ENCODE assay signal across 31 mouse cellular contexts in the genomic region with DNA sequence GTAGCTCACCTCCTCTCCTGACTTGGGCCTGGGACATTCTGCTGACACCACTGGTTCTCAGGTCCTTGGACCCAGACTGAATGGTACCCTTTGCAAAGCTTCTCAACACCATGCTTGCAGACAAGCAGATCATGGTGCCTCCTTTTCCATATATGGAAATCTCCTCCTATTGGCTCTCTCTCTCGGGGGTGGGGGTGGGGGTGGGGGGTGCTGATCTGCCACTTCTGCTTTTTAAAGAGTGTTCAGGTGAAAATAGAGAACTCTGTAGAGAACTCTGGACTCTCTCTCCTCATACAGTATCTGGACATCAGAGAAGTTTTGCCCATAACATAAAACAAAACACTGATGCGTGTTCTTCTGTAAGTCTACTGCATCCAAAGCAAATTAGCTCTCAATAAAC.
DNase-seq lines count a peak whose midpoint lies in the region; ATAC-seq and TF ChIP-seq lines count a peak whose summit lies in the region.
"Had no signal": no experiment of that assay in that cellular context is flagged by ENCODE, and none has a peak within 500 bp of the region (broad histone marks: within the 10 kb centered on the region; RNA-seq: fewer than 3 reads in every experiment).

No protein-coding gene starts in this region.

- no peak for TF ChIP-seq CTCF in G1E (IDR thresholded peaks at IDR 0.05; ENCODE audit: low read depth, low read length)

- H3K36me3 ChIP-seq in liver, embryonic 16.5 days (ENCODE audit: control insufficient read depth, insufficient read depth): no peaks in the 10 kb centered on the region; the same call in 1 of the 2 replicates
- peaks cover 38% of the 10 kb centered on the region for H3K36me3 ChIP-seq in G1E (replicated peaks)
- peaks cover 37% of the 10 kb centered on the region for H3K36me3 ChIP-seq in forebrain, embryonic 15.5 days

- ATAC-seq in liver, embryonic 16.5 days (ENCODE audit: low read depth): no peak
- ATAC-seq in G1E (ENCODE audit: extremely low read depth, insufficient number of reproducible peaks, low FRiP score, poor library complexity, severe bottlenecking): peak; percentile 31
- peak; percentile 72 for ATAC-seq in common myeloid progenitor, adult 5-6 weeks (replicated peaks; ENCODE audit: low read depth, poor library complexity, severe bottlenecking)
- peak; percentile 81 for ATAC-seq in neutrophil, adult 5-6 weeks (ENCODE audit: extremely low read depth, insufficient number of reproducible peaks, low FRiP score, poor library complexity, severe bottlenecking)
- no peak for ATAC-seq in inflammation-experienced regulatory T-cells, adult 6 months
- ATAC-seq in forebrain, embryonic 15.5 days (replicated peaks): no peak
- ATAC-seq: CD4-positive, CD25-positive, alpha-beta regulatory T cell, adult 4 months; forebrain, embryonic 14.5 days; lung, postnatal 0 days; midbrain, embryonic 15.5 days; Patski had no signal

- H3K4me3 ChIP-seq in liver, embryonic 16.5 days (ENCODE audit: low read depth, low read length): no peak overlapping the region
- H3K4me3 ChIP-seq in G1E (ENCODE audit: low read depth, low read length): no peak overlapping the region
- no peak overlapping the region for H3K4me3 ChIP-seq in forebrain, embryonic 15.5 days
- H3K4me3 ChIP-seq: heart, adult 2 months; heart, embryonic 12.5 days; kidney, embryonic 15.5 days; limb, embryonic 13.5 days; midbrain, embryonic 15.5 days; neural tube, embryonic 15.5 days; stomach, embryonic 15.5 days had no signal

- H3K4me1 ChIP-seq in liver, embryonic 16.5 days (ENCODE audit: control insufficient read depth, low read depth, low read length): no peaks in the 10 kb centered on the region; the same call in none of the 2 replicates
- H3K4me1 ChIP-seq in G1E (ENCODE audit: insufficient read depth, low read depth, low read length): peaks cover 4% of the 10 kb centered on the region
- H3K4me1 ChIP-seq in forebrain, embryonic 15.5 days: no peaks in the 10 kb centered on the region

- DNase-seq in liver (no peak), G1E (ENCODE audit: low spot score) (peak; percentile 38), adipocyte (ENCODE audit: low spot score) (no peak)
- DNase-seq: adrenal gland, adult 2 months; adrenal gland, postnatal 36 days; cerebellum, adult 2 months; cerebellum, postnatal 25 days; gastrocnemius, postnatal 25 days; heart, adult 2 months; heart, postnatal 4 days; kidney, adult 18-20 months; kidney, postnatal 25 days; lung, postnatal 4 days; right cerebral cortex, postnatal 4 days had no signal

- H3K9ac ChIP-seq in liver, embryonic 16.5 days (ENCODE audit: low read depth, low read length): no peak overlapping the region
- no peak overlapping the region for H3K9ac ChIP-seq in forebrain, embryonic 15.5 days (replicated peaks)
- H3K9ac ChIP-seq: heart, embryonic 12.5 days; hindbrain, embryonic 14.5 days; kidney, embryonic 15.5 days; limb, embryonic 13.5 days; liver, embryonic 14.5 days; midbrain, embryonic 15.5 days; neural tube, embryonic 15.5 days; stomach, embryonic 15.5 days had no signal

- 40% methylated on average over 2 of the region's 2 CpGs for WGBS in liver, embryonic 16.5 days (ENCODE audit: insufficient replicate concordance)
- 81% methylated on average over 2 of the region's 2 CpGs for WGBS in forebrain, embryonic 15.5 days

- peak overlapping the region; percentile 42; the same call in 1 of the 2 replicates for H3K27ac ChIP-seq in liver, embryonic 16.5 days (ENCODE audit: low read length)
- H3K27ac ChIP-seq in forebrain, embryonic 15.5 days (replicated peaks): no peak overlapping the region
- H3K27ac ChIP-seq: heart, adult 2 months; hindbrain, embryonic 14.5 days; limb, embryonic 13.5 days; liver, embryonic 14.5 days; midbrain, embryonic 15.5 days; neural tube, embryonic 15.5 days; stomach, embryonic 15.5 days had no signal

- no peaks in the 10 kb centered on the region for H3K9me3 ChIP-seq in liver, embryonic 16.5 days (replicated peaks; ENCODE audit: control insufficient read depth, low read length)
- no peaks in the 10 kb centered on the region for H3K9me3 ChIP-seq in G1E (replicated peaks)
- no peaks in the 10 kb centered on the region for H3K9me3 ChIP-seq in forebrain, embryonic 15.5 days
- H3K9me3 ChIP-seq: heart, embryonic 12.5 days; kidney, embryonic 15.5 days; limb, embryonic 13.5 days; midbrain, embryonic 15.5 days; neural tube, embryonic 15.5 days; stomach, embryonic 15.5 days had no signal

- no peaks in the 10 kb centered on the region for H3K27me3 ChIP-seq in liver, embryonic 16.5 days (ENCODE audit: control insufficient read depth, insufficient read depth, low read depth, low read length)
- no peaks in the 10 kb centered on the region for H3K27me3 ChIP-seq in G1E (ENCODE audit: insufficient read depth, low read length)
- H3K27me3 ChIP-seq in forebrain, embryonic 15.5 days: no peaks in the 10 kb centered on the region
- H3K27me3 ChIP-seq: kidney, embryonic 15.5 days; limb, embryonic 13.5 days; midbrain, embryonic 15.5 days; neural tube, embryonic 15.5 days; Patski; stomach, embryonic 15.5 days had no signal

- H3K4me2 ChIP-seq in liver, embryonic 16.5 days (ENCODE audit: low read depth, low read length): no peak overlapping the region
- no peak overlapping the region for H3K4me2 ChIP-seq in forebrain, embryonic 15.5 days (replicated peaks)
- H3K4me2 ChIP-seq: heart, embryonic 12.5 days; hindbrain, embryonic 14.5 days; kidney, embryonic 15.5 days; limb, embryonic 13.5 days; midbrain, embryonic 15.5 days; neural tube, embryonic 15.5 days; stomach, embryonic 15.5 days had no signal

Comparison
In these comparisons a context has a peak if more than half of its experiments do, and no peak if none do; other contexts are left out.
1. ATAC-seq: peak in G1E (single experiment), common myeloid progenitor, adult 5-6 weeks (single experiment) and neutrophil, adult 5-6 weeks (single experiment); none in liver, embryonic 16.5 days (single experiment), inflammation-experienced regulatory T-cells, adult 6 months (single experiment) and forebrain, embryonic 15.5 days (single experiment).